ENCODE assay signal across 14 mouse cellular contexts in genomic region chr2:91460076-91460475, GRCm38 (mm10). TPM values are rescaled to one million over a fixed set of nuclear protein-coding genes. Genes with fewer than 3 reads are reported as not detected.
DNase-seq lines count a peak whose midpoint lies in the region; ATAC-seq and TF ChIP-seq lines count a peak whose summit lies in the region.
"Had no signal": no experiment of that assay in that cellular context is flagged by ENCODE, and none has a peak within 500 bp of the region (broad histone marks: within the 10 kb centered on the region; RNA-seq: fewer than 3 reads in every experiment).

No protein-coding gene starts in this region.

- no peaks in the 10 kb centered on the region for H3K27me3 ChIP-seq in embryonic facial prominence, embryonic 12.5 days
- H3K27me3 ChIP-seq in myocyte (ENCODE audit: control insufficient read depth, insufficient read depth, insufficient read length): no peaks in the 10 kb centered on the region
- H3K27me3 ChIP-seq: stomach, embryonic 15.5 days had no signal

- 0 out of 2 replicates have a peak, but pooled peaks cover 3% of the 10 kb centered on the region for H3K9me3 ChIP-seq in embryonic facial prominence, embryonic 12.5 days
- H3K9me3 ChIP-seq: liver, embryonic 15.5 days; stomach, embryonic 15.5 days had no signal

- H3K27ac ChIP-seq in left cerebral cortex, adult 2 months: no peak overlapping the region
- no peak overlapping the region for H3K27ac ChIP-seq in embryonic facial prominence, embryonic 12.5 days
- H3K27ac ChIP-seq: liver, embryonic 15.5 days had no signal

- DNase-seq in heart, adult 11 months: peak; percentile 87
- DNase-seq in heart, postnatal 14 days: no peak
- DNase-seq in left cerebral cortex, adult 2 months (ENCODE audit: extremely low spot score in 1 of 2, low spot score in 2 of 2): no peak
- DNase-seq in left cerebral cortex, adult 9 months (ENCODE audit: low spot score in 2 of 2): no peak
- DNase-seq in thymus, postnatal 36 days: no peak
- DNase-seq: adrenal gland, postnatal 14 days; cerebellum, adult 9-11 months; kidney, adult 11 months had no signal

- H3K36me3 ChIP-seq in embryonic facial prominence, embryonic 12.5 days: no peaks in the 10 kb centered on the region
- H3K36me3 ChIP-seq in myocyte (ENCODE audit: control insufficient read depth, insufficient read depth): no peaks in the 10 kb centered on the region
- H3K36me3 ChIP-seq: liver, embryonic 15.5 days; stomach, embryonic 15.5 days had no signal

- TF ChIP-seq CTCF in left cerebral cortex, adult 2 months (IDR thresholded peaks at IDR 0.05): peak; percentile 19

- ATAC-seq in embryonic facial prominence, embryonic 12.5 days (ENCODE audit: insufficient number of reproducible peaks, insufficient read depth, low FRiP score, low TSS enrichment): no peak
- no peak for ATAC-seq in erythroblast, adult 5-6 weeks (replicated peaks; ENCODE audit: low FRiP score, poor library complexity, severe bottlenecking)
- ATAC-seq: CD4-positive, CD25-positive, alpha-beta regulatory T cell, adult 4 months had no signal

- TF ChIP-seq POLR2A in myocyte (IDR thresholded peaks at IDR 0.05; ENCODE audit: insufficient read length, low read depth): no peak

- peak overlapping the region; percentile 68 for H3K4me2 ChIP-seq in embryonic facial prominence, embryonic 12.5 days (replicated peaks)
- H3K4me2 ChIP-seq in myocyte (ENCODE audit: low read depth): no peak overlapping the region

- intact Hi-C loops in heart, postnatal 14 days (cut with DNase I): no loop called here
- intact Hi-C loops in left cerebral cortex, adult 2 months (cut with DNase I): no loop called here

- peaks cover 38% of the 10 kb centered on the region for H3K79me2 ChIP-seq in myocyte (ENCODE audit: control insufficient read depth, insufficient read depth)

- H3K9ac ChIP-seq in embryonic facial prominence, embryonic 12.5 days: no peak overlapping the region
- H3K9ac ChIP-seq: liver, embryonic 15.5 days had no signal

- no peak overlapping the region for H3K4me3 ChIP-seq in left cerebral cortex, adult 2 months
- no peak overlapping the region for H3K4me3 ChIP-seq in embryonic facial prominence, embryonic 12.5 days
- H3K4me3 ChIP-seq in myocyte: no peak overlapping the region
- H3K4me3 ChIP-seq: liver, embryonic 15.5 days had no signal

- peaks cover 37% of the 10 kb centered on the region for H3K4me1 ChIP-seq in embryonic facial prominence, embryonic 12.5 days

- H3ac ChIP-seq in myocyte (ENCODE audit: control insufficient read depth, insufficient read length): no peak overlapping the region

- 94% methylated on average over 6 of the region's 6 CpGs for WGBS in embryonic facial prominence, embryonic 12.5 days

TF ChIP-seq in myocyte, 11 proteins besides CTCF, POLR2A, EP300 and RAD21:
- TF ChIP-seq USF1 (IDR thresholded peaks at IDR 0.05; ENCODE audit: low read depth): no peak
- TF ChIP-seq CEBPB (IDR thresholded peaks at IDR 0.05; ENCODE audit: insufficient read depth, poor library complexity, severe bottlenecking): peak; percentile 47; the same call in 1 of the 2 replicates
TF ChIP-seq in myocyte: peak in this region for 1.

RNA-seq across cellular contexts. Expression of gene Lrp4, which starts 2.8 kb away (rescaled TPM):
- 10 to 100 TPM; 11.1 to 13.3 TPM for total RNA-seq in heart, postnatal 14 days (2021)
- 10 to 100 TPM; 25.3 to 27.3 TPM for total RNA-seq in left cerebral cortex, adult 2 months (2021)
- 7.9 and 8.2 TPM in 2 replicates for polyA plus RNA-seq in embryonic facial prominence, embryonic 12.5 days (2016; fragmentation: Nextera tagmentation; extraction: Ambion mirVana)
- polyA plus RNA-seq in myocyte (2012; fragmentation: generic; extraction: Trizol): 20.1 TPM
- total RNA-seq in erythroblast, adult 5-6 weeks (2015; ENCODE audit: low replicate concordance): 0.19 and 0.42 TPM in 2 replicates
- 1.5 and 2.5 TPM in 2 replicates for total RNA-seq in erythroblast, adult 5-6 weeks (2017; ENCODE audit: low replicate concordance)

RNA-seq across cellular contexts. Expression of gene 1110051M20Rik, which starts 15.6 kb away (rescaled TPM):
- 10 to 100 TPM; 10.5 to 12.0 TPM for total RNA-seq in heart, postnatal 14 days (2021)
- 100 to 1,000 TPM in 1 of 2 experiments, 10 to 100 TPM in 1; 90.6 to 107 TPM for total RNA-seq in left cerebral cortex, adult 2 months (2021)
- 71.3 and 80.1 TPM in 2 replicates for polyA plus RNA-seq in embryonic facial prominence, embryonic 12.5 days (2016; fragmentation: Nextera tagmentation; extraction: Ambion mirVana)
- 45.5 TPM for polyA plus RNA-seq in myocyte (2012; fragmentation: generic; extraction: Trizol)
- total RNA-seq in erythroblast, adult 5-6 weeks (2015; ENCODE audit: low replicate concordance): 0.38 and 1.3 TPM in 2 replicates
- 0.94 TPM in 1 of 2 replicates, not detected in the other for total RNA-seq in erythroblast, adult 5-6 weeks (2017; ENCODE audit: low replicate concordance)

Comparison
In these comparisons a context has a peak if more than half of its experiments do, and no peak if none do; other contexts are left out.
1. RNA of gene 1110051M20Rik, which starts 15.6 kb away (total RNA-seq): 90.6 to 107 TPM in left cerebral cortex, adult 2 months; 10.5 to 12.0 TPM in heart, postnatal 14 days and 0.38 to 1.3 TPM in erythroblast, adult 5-6 weeks; every median in the first group is over 4 times any median in the second.